Mouse (Mus musculus): ENCODE measurements around the gene Fam161b.

- no peak for TF ChIP-seq CTCF (IDR thresholded peaks at IDR 0.05; ENCODE audit: low read depth)
- TF ChIP-seq EP300 (IDR thresholded peaks at IDR 0.05; ENCODE audit: low read depth) = no peak
These were observed 39.0 kb upstream of the Fam161b start for GRCm38 (mm10) chr12:84400653-84401052.
